Mouse (Mus musculus) C2C12 (cell line): ENCODE measurements at regions not wholly inside any gene's neighbourhood (a gene's known extent, or its start where the extent isn't known, plus 50 kb on each side); places are given as distances from the start of the nearest gene placed in this dataset.

Experiments used
- H3K27me3 ChIP-seq: one replicate; pipeline ENCODE4 v1.6.1; 2011; ENCODE audit not compliant: control insufficient read depth, insufficient read depth, insufficient read length
- H3K36me3 ChIP-seq: one replicate; pipeline ENCODE4 v1.6.1; 2011; ENCODE audit not compliant: control insufficient read depth, insufficient read depth
- H3K4me3 ChIP-seq: one replicate; pipeline ENCODE4 v1.5.1; 2011; ENCODE audit warnings: mild to moderate bottlenecking, control low read depth; ENCODE audit not compliant: poor library complexity, insufficient read depth, severe bottlenecking
- H3K79me2 ChIP-seq: one replicate; pipeline ENCODE4 v1.6.1; 2011; ENCODE audit not compliant: control insufficient read depth, insufficient read depth
- H3K79me3 ChIP-seq: one replicate; pipeline ENCODE4 v1.6.1; 2011; ENCODE audit warnings: low read depth, control low read depth
- H3ac ChIP-seq: one replicate; pipeline ENCODE3; 2011; ENCODE audit warnings: low read depth; ENCODE audit not compliant: control insufficient read depth, insufficient read length
- CEBPB ChIP-seq: IDR thresholded peaks from one replicate; pipeline ENCODE4 v1.6.1; 2011; ENCODE audit warnings: low read depth, mild to moderate bottlenecking, control low read depth, moderate library complexity
- CTCF ChIP-seq: IDR thresholded peaks from one replicate; pipeline ENCODE4 v1.5.1; 2011; ENCODE audit not compliant: control insufficient read depth, insufficient read depth, insufficient read length
- FOSL1 ChIP-seq: IDR thresholded peaks from one replicate; pipeline ENCODE4 v1.8.0; 2011; ENCODE audit warnings: mild to moderate bottlenecking, low read length; ENCODE audit not compliant: poor library complexity, insufficient read depth, severe bottlenecking
- MAX ChIP-seq: IDR thresholded peaks from one replicate; pipeline ENCODE4 v1.6.1; 2011; ENCODE audit warnings: mild to moderate bottlenecking, control low read depth
- MYOD1 ChIP-seq: IDR thresholded peaks from one replicate; pipeline ENCODE4 v1.6.1; 2011; ENCODE audit warnings: low read depth; ENCODE audit not compliant: control insufficient read depth, insufficient read length
- MYOG ChIP-seq: IDR thresholded peaks from one replicate; pipeline ENCODE4 v1.6.1; 2011; ENCODE audit not compliant: control insufficient read depth, insufficient read length; ENCODE audit errors: extremely low read depth
- USF1 ChIP-seq: IDR thresholded peaks from one replicate; pipeline ENCODE4 v1.6.1; 2011; ENCODE audit warnings: low read depth, mild to moderate bottlenecking, control low read depth, moderate library complexity

DNA sequence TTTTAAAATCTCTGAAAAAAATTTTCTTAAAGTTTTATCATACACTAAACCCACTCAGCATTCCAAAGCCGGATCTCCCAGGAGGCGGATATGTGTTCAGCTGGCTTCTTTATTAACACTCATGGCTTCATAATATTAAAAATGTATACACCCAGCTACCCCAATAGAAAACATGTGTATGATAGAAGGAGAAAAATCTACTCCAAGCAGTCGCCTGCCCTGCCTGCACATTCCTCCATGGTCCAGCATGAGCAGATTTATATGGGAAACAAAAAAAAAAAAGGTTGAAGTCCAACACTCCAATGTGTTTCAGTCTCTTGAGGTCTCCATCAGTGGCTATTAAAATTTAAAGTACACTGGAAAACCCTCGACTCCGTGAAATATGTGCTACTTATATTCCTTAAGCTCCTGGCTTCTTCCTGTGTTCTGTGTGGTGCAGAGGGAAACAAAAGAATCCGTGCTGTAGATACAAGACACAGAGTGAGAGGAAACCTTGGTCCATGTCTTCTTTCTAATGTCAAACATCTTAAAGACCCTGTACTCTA lies 142.0 kb upstream of the Ppargc1a start:
- Histone ChIP-seq H3K79me2 (no peaks in the 10 kb centered on the region), H3K79me3 (no peaks in the 10 kb centered on the region), H3ac (no peak overlapping the region), H3K36me3 (no peaks in the 10 kb centered on the region), H3K4me3 (no peak overlapping the region), H3K27me3 (no peaks in the 10 kb centered on the region)
- no peak for TF ChIP-seq USF1
- TF ChIP-seq CTCF = no peak
- no peak for TF ChIP-seq MYOG
- no peak for TF ChIP-seq MAX
- TF ChIP-seq CEBPB = no peak
- no peak for TF ChIP-seq MYOD1
- TF ChIP-seq FOSL1 = no peak

DNA sequence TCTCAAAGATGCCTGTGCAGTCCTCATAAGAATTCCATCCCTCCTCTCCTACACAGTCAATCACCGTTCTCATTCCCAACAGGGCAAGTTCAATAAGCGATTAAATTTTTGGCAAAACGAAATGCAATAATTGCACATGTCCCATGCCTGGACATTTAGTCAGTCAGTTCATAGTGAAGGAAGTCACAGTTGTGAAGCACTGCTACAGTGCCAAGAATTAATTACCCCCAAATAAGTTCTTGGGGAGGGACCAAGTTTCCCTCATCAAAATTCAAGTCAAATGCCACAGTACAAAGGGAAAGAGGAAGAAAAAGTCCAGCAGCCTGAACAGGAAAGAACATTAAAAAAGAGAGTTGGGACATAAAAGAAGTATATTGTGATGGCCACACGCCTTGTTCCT lies 112.4 kb upstream of the Ppargc1a start:
- Histone ChIP-seq H3K27me3 (no peaks in the 10 kb centered on the region), H3ac (no peak overlapping the region), H3K36me3 (no peaks in the 10 kb centered on the region), H3K79me3 (no peaks in the 10 kb centered on the region), H3K4me3 (no peak overlapping the region), H3K79me2 (no peaks in the 10 kb centered on the region)
- TF ChIP-seq MAX (no peak), CTCF (no peak), USF1 (no peak), FOSL1 (no peak), CEBPB (no peak), MYOG (no peak), MYOD1 (no peak)

DNA sequence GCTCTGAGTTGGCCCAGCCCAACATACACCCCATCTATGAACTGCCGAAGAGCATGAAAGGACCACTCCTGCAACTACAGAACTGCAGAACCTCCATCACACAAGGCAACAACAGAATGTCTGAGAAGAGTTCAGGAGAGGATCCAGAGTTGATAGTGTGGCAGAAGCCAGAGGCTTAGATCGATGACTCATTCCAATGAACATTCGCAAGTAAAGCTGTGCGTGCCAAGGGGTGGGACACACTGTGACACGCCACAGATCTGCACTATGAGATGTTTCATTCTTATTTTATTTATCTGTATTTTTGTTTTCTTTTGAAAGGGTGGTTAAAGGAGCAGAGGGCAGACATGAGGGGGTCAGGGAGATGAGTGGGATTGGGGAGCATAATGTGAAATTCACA lies 103.7 kb upstream of the Ppargc1a start:
- Histone ChIP-seq H3K36me3 (no peaks in the 10 kb centered on the region), H3K79me2 (no peaks in the 10 kb centered on the region), H3K27me3 (no peaks in the 10 kb centered on the region), H3K4me3 (no peak overlapping the region), H3ac (no peak overlapping the region), H3K79me3 (no peaks in the 10 kb centered on the region)
- TF ChIP-seq MYOD1 = no peak
- no peak for TF ChIP-seq CEBPB
- no peak for TF ChIP-seq CTCF
- TF ChIP-seq FOSL1 = no peak
- no peak for TF ChIP-seq USF1
- no peak for TF ChIP-seq MYOG
- no peak for TF ChIP-seq MAX

DNA sequence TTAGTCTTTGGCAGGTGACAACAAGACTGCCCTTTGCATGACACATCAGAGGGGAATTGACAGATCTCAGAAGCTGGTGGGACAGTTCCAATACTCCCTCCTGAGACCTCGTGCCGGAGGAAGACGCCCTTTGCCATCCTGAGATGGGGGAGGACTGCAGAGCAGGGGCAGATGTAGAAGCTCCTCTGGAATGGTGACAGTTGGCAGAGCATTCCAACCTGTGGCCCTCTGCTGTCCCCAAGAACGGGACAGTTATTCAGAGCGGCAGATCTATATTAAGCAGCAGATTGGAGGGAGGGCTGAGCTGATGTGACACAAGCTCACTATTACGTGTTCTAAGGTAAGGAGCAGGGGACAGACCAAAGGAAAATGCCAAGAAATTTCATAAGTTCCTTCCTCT lies 97.7 kb upstream of the Ppargc1a start:
- no peak overlapping the region for H3K4me3 ChIP-seq
- no peaks in the 10 kb centered on the region for H3K79me2 ChIP-seq
- no peak overlapping the region for H3ac ChIP-seq
- no peaks in the 10 kb centered on the region for H3K27me3 ChIP-seq
- no peaks in the 10 kb centered on the region for H3K36me3 ChIP-seq
- no peaks in the 10 kb centered on the region for H3K79me3 ChIP-seq
- no peak for TF ChIP-seq MAX
- no peak for TF ChIP-seq MYOD1
- no peak for TF ChIP-seq CTCF
- TF ChIP-seq MYOG = no peak
- TF ChIP-seq FOSL1 = no peak
- TF ChIP-seq USF1 = no peak
- TF ChIP-seq CEBPB = no peak

DNA sequence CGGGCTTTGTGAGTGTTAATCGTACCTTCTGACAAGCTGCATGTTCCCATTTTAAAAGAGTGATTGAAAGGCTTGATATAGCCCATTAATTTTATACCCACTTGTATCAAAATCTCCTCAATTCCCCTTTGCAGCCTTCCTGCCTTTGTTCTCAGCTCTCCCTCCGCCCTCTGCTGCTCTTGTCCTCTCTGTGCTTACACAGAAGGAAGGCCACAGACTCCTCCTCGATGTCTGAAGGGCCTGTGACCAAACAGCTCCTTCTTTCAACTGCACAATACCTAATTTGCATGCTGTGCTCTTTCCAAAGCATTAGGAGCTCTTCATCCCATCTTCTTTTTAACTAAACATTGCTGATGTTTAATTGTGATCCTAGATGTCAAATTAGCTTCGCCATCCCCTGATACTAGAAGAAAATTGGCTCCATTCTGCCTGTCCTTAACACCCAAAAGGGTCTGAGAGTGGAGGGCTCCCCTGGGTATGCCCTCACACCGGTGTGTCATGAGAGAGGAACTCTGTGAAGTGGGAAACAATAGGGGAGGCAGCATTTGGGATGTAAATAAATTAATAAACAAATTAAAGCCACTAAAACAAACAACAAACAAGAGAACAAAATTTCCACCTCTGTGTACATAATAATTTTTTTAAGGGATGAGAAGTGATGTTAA lies 90.8 kb upstream of the Ppargc1a start:
- H3K79me3 ChIP-seq = no peaks in the 10 kb centered on the region
- H3K27me3 ChIP-seq = no peaks in the 10 kb centered on the region
- TF ChIP-seq CEBPB = no peak
- no peak for TF ChIP-seq MYOD1
- no peak for TF ChIP-seq MYOG
- no peak for TF ChIP-seq FOSL1
- TF ChIP-seq USF1 = no peak
- TF ChIP-seq MAX = no peak
- no peak for TF ChIP-seq CTCF
- H3K79me2 ChIP-seq = no peaks in the 10 kb centered on the region
- no peak overlapping the region for H3K4me3 ChIP-seq
- no peak overlapping the region for H3ac ChIP-seq
- H3K36me3 ChIP-seq = no peaks in the 10 kb centered on the region

DNA sequence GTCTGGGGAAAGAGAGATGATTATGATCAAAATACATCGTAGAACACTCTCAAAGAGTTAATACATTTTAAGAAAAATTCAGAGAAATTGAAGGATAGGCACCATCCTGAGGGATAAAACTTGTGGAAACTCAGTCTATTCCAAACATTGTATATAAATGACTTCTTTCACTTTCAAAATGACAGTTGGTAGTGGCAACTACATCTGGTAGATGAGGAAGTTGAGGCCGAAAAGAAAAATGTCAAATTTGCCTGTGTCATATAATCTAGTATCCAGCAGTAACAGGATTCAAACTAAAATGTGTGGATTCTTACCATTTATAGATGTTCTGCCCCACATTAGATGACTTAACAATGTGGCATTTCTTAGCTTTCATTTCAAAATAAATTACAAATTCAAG lies 86.0 kb upstream of the Ppargc1a start:
- Histone ChIP-seq H3K27me3 (no peaks in the 10 kb centered on the region), H3K79me2 (no peaks in the 10 kb centered on the region), H3K79me3 (no peaks in the 10 kb centered on the region), H3K4me3 (no peak overlapping the region), H3K36me3 (no peaks in the 10 kb centered on the region), H3ac (no peak overlapping the region)
- no peak for TF ChIP-seq FOSL1
- TF ChIP-seq CTCF = no peak
- TF ChIP-seq USF1 = no peak
- no peak for TF ChIP-seq MYOG
- no peak for TF ChIP-seq CEBPB
- TF ChIP-seq MAX = no peak
- no peak for TF ChIP-seq MYOD1
